Mouse (Mus musculus) spleen, postnatal 14 days (tissue): ENCODE data around the gene Efcab8.
"Not testable (repeated sequence)": the region's sequence is repeated elsewhere in the genome, so short reads cannot be mapped to it uniquely, and the experiment has no call there.

Experiments
- DNase-seq, 2 experiments: peaks; one replicate each; pipeline ENCODE4 v3.0.0; 2021 to 2022; ENCODE audit warnings: low spot score in 2 of 2

The Efcab8 gene

DNA sequence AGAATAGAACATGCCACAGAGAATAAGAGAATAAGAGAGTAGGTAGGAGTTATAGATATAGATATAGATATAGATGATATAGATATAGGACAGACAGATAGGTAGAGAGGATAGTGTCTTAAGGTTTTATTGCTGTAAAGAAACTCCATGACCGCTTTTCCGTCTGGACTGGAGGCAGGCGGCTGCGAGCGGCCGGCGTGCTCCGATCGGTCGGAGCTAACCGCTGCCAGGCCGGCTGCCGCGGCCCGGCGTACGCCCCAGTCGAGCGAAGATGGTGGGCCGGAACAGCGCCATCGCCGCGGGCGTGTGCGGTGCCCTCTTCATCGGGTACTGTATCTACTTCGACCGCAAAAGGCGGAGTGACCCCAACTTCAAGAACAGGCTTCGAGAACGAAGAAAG lies 46.2 kb downstream of the Efcab8 start:
- not testable (repeated sequence) for DNase-seq

GRCm38 (mm10) chr2:153827171-153827830 lies 47.6 kb downstream of the Efcab8 start:
- DNase-seq = no peak

DNA sequence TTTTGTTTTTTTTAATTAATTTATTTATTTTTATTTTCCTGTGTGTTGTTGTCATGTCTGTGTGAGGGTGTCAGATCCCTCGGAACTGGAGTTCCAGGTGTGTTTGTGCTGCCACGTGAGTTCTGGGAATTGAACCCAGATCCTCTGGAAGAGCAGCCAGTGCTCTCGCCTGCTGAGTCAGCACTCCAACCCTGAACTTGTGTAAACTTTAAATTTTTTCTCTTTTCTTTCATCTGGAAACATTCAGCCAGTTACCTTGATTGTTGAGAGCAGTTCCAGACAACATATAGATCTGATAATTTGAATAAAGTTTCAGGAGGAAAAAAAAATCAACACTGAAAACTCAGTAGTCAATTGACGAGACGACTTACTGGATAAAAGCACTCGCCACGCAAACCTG lies 49.0 kb downstream of the Efcab8 start:
- no peak for DNase-seq

GRCm38 (mm10) chr2:153833291-153833690 lies 53.6 kb downstream of the Efcab8 start:
- no peak for DNase-seq

- DNase-seq = no peak
These were observed 63.1 kb downstream of the Efcab8 start for GRCm38 (mm10) chr2:153842854-153843253.

DNA sequence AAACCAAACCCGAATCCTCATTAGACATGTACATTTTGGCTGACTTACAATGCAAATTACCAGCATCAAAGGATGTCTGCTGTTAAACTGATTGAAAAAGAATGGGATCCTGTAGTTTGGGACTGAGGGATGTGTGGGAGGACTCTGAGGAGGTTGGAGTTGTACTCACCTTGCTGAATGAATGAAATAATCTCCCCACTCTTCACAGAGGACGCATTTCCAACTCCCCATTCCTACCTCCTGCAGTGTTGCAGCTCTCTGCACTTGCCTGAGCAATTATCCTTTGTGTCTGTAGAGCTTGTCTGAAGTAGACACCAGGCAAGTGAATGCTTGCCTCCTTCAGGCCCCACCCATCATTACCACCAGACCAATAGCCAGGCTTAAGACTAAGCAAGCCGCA lies 68.7 kb downstream of the Efcab8 start:
- no peak for DNase-seq

DNA sequence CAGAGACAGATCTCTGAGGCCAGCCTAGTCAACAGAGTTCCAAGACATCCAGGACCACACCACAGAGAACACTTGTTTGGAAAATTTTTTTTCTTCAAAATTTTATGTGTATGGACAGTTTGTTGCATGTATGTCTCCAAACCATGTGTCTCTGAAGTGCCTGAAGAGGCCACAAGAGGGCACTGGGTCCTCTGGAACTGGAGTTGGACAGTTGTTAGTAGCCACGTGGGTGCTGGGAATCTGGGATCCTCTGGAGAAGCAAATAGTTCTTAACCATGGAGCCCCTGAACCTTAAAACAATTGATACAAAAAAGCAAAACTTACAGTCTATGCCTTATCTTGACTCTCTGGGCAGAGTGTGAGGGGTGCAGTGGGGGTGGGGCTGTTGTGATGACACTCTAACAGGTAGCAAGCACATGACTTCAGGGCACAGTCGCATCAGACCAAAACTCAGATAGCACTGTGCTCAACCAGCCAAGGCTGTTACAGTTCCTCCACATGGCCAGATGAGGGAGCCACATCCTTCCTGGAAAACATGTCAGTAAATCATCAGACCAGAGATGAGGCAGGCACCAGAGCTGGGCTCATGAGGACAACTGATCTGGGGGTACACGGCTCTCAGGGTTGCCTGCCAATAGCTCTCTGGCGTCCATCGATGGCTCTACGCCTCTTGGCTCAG lies 70.8 kb downstream of the Efcab8 start:
- no peak for DNase-seq

GRCm38 (mm10) chr2:153851030-153851360 lies 71.3 kb downstream of the Efcab8 start:
- peak; percentile 11 to 38 for DNase-seq

DNA sequence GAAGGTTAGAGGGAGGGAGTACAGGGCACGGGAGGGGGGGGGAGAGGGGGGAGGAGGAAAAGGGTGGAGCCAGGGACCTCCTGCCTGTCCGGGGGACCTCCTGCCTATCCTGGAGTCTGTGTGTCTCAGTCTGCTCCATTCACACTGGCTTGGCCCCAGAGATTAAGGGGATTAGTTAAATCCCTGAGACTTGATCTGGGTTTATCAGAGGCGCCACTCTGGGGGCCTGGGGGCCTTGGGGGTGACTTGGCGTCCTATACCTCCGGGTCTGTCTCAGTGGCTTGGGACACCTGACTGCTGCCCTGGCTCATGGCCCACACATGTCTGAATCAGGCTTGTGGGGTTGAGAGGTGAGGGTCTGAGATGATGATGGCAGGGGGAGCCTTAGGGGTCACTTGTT lies 73.8 kb downstream of the Efcab8 start:
- no peak for DNase-seq

DNA sequence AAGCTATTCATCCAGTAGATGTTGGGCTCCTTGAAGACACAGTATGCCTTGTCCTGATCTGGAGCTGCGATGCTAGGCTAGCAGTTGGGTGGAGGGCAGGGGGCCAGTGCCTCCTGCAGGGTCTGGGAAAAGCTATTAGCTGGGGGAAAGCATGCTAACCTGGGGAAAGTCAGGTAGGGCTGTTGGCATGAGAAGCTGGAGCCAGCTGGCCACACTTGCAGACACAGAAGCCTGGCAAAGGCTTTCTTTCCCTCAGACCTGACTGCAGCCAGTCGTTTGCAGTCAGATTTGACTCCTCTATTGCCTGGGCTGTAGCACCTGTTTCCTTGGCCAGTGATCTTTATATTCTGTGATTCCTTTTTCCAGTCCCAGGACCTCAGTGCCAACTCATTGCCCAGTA lies 79.8 kb downstream of the Efcab8 start:
- DNase-seq = peak in 1 of 2 experiments; percentile 3

DNA sequence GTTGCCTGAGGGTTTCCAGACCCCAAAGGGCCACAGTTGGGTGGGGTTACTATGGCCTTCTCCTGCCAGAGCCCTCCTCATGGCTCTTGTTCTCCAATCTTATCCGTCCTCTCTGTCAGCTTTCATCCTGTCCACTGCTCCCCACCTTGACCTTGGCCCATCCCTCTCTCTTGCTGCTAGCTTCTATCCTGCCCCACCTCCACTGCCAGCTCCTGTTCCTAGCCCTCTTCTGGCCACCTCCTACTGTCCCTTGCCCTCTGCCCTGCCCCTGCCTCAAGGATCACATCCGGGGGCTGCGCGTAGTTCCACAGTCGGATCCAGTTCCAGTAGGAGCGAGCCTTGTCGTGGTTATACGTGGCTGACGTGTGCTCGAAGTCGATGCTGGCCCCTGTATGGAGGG lies 80.6 kb downstream of the Efcab8 start:
- no peak for DNase-seq

DNA sequence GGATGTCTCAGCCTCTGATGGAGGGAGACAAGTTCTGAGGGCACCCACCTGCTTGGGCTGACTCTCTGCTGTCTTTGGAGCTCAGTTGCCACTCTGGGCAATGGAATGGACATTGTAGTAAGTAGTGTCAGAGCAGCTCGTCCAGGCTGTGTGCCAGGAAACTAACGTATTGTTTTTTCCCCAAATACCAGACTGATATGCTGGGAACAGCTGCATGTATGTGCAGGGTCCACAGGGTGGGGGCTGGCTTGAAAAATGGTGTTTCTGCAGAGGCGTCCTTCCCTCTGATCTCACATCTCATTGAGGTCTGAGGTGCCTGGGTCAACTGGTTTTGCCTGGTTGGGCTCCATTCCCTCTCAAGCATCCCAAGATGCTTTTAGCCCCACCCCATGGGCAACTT lies 81.0 kb downstream of the Efcab8 start:
- no peak for DNase-seq

DNA sequence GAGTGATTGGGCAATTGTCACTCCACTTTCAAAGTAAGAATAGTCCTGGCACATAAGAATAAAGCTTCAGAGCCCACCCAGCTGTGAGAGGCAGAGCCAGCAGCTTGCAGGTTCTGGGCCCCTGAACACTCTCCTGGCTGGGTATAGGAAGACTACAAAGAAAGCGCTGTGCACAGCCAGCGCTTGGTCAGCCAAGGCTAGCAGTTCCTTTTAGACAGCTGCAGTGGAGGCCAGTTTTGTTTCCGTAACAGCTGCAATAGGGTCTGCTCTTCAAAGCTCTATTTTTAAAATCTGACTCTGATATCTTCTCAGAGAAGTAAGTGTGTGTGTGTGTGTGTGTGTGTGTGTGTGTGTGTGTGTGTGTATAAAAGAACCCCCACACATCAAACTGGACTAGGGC lies 82.2 kb downstream of the Efcab8 start:
- DNase-seq = no peak

DNA sequence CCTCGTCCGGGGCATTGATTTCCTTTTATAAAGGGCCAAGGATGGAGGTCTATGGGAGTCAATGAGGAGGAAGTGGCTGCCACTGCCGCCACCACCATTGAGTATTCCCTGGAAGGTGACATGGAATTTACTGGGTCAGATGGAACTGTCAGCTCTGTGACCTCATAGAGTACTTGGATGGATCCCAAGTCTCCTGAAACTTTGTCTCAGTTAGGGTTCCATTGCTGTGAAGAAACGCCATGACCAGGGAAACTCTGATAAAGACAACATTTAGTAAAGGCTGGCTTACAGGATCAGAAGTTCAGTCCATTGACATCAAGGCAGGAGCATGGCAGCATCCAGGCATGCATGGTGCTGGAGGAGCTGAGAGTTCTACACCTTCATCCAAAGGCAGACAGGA lies 91.3 kb downstream of the Efcab8 start, which contains the start of gene Sun5:
Gene Sun5, minus strand, starts transcription at position 101 of the 400 bp plus-strand sequence.
- DNase-seq = no peak

DNA sequence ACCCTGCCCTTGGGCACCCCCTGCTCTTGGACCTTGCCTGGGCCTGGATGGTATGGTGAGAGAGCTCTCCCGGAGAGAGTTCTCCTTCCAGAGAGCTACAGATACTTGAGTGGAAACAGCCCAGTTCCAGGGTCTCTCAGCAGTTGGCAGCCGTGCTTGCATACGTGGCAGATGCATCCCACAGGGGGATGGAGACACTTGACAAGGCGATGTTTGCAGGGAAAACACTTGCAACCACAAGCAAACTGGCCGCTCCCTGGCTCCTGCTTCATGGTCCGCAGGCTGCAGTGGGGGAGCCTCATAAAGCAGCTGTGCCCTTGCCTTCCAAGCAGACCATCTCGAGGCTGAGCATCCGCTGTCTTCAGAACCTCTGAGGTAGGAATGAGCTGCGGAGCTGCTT lies 95.0 kb downstream of the Efcab8 start, which contains the start of gene Bpifb2:
Gene Bpifb2, plus strand, starts transcription at position 301 of the 400 bp plus-strand sequence.
- no peak for DNase-seq
